Mouse (Mus musculus) C2C12 (cell line): ENCODE data around the gene Slc35d1.

ENCODE experiments used
- CTCF ChIP-seq: IDR thresholded peaks from one replicate; pipeline ENCODE4 v1.5.1; 2011; ENCODE audit not compliant: control insufficient read depth, insufficient read depth, insufficient read length
- FOSL1 ChIP-seq: IDR thresholded peaks from one replicate; pipeline ENCODE4 v1.8.0; 2011; ENCODE audit warnings: mild to moderate bottlenecking, low read length; ENCODE audit not compliant: poor library complexity, insufficient read depth, severe bottlenecking
- MAX ChIP-seq: IDR thresholded peaks from one replicate; pipeline ENCODE4 v1.6.1; 2011; ENCODE audit warnings: mild to moderate bottlenecking, control low read depth
- USF1 ChIP-seq: IDR thresholded peaks from one replicate; pipeline ENCODE4 v1.6.1; 2011; ENCODE audit warnings: low read depth, mild to moderate bottlenecking, control low read depth, moderate library complexity

DNA sequence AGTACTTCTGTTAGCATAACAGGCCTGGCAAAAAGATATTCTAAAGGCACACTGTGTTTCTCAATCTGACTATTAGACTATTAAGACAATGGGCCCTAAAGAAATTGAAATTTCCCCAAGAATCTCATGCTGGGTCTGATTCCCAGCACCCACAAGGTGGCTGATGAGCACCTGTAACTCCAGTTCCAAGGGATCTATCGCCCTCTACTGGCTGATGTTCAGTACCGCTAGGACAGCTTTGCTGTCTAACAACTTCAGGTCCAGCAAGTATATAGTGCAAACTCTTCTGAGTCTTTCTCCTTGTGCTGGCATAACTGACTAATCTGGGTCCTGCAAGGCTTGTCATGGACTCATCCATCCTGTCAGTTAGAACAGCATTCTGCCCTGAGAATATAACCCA lies 22.5 kb downstream of the Slc35d1 start:
- no peak for TF ChIP-seq MAX
- no peak for TF ChIP-seq CTCF
- TF ChIP-seq USF1: no peak
- TF ChIP-seq FOSL1: no peak
